Mouse (Mus musculus): ENCODE measurements at regions not wholly inside any gene's neighbourhood (a gene's known extent, or its start where the extent isn't known, plus 50 kb on each side); places are given as distances from the start of the nearest gene placed in this dataset.

- H3K9me3 ChIP-seq (ENCODE audit: control insufficient read depth, low read length): no peaks in the 10 kb centered on the region
- H3K4me1 ChIP-seq (ENCODE audit: control insufficient read depth): no peaks in the 10 kb centered on the region
- H3K36me3 ChIP-seq (ENCODE audit: control insufficient read depth): no peaks in the 10 kb centered on the region
- no peak overlapping the region for H3K4me3 ChIP-seq (replicated peaks)
- no peaks in the 10 kb centered on the region; the same call in 1 of the 2 replicates for H3K27me3 ChIP-seq (ENCODE audit: control insufficient read depth)
- TF ChIP-seq TAL1 (IDR thresholded peaks at IDR 0.05; ENCODE audit: low read length): no peak
These were observed 85.2 kb upstream of the Atp6ap2 start for GRCm38 (mm10) chrX:12502364-12502763.

DNA sequence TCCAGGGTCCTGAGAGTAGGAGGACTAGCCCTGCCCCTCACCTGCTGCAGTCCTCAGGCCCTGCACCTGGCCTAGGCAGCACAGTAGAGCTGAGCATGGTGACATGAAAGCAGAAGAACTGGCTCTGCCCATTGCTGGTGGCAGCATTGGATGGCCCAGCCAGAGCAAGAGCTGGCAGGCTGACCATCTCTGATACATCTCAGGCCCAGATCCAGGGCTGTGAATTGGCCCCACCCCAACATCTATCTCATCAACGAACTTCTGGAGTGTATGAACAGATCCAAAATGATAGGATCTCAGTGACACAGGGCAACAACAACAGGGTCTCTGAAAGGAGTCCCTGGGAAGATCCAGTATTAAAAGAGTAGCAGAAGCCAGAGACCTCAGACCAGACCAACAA, 84.0 kb upstream of the Atp6ap2 start:
- Histone ChIP-seq H3K9me3 (ENCODE audit: control insufficient read depth, low read length) (no peaks in the 10 kb centered on the region), H3K4me3 (replicated peaks) (no peak overlapping the region)

DNA sequence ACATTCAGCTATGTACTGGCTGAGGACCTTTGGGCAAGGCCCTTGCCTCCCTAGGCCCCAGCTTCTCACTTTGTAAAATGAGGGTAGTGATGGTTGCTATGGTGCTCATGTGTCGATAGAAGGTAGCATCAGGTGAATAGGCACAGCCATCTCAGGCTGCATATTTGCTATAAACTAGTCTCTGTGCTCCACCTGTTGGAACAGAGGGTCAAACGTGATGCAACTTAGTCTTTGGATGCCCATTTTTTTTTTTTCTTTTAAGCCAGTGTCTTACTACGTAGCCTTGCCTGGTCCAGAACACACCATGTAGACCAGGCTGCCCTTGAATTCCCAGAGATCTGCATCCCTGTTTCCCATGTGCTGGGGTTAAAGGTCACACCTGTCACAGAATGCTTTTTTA, 76.5 kb upstream of the Atp6ap2 start:
- Histone ChIP-seq H3K9me3 (ENCODE audit: control insufficient read depth, low read length) (no peaks in the 10 kb centered on the region), H3K4me3 (replicated peaks) (no peak overlapping the region), H3K4me1 (ENCODE audit: control insufficient read depth) (no peaks in the 10 kb centered on the region), H3K27me3 (ENCODE audit: control insufficient read depth) (no peaks in the 10 kb centered on the region), H3K36me3 (ENCODE audit: control insufficient read depth) (no peaks in the 10 kb centered on the region)
- TF ChIP-seq GATA1 (IDR thresholded peaks at IDR 0.05; ENCODE audit: low read length): no peak
- TF ChIP-seq TAL1 (IDR thresholded peaks at IDR 0.05; ENCODE audit: low read length): no peak

More for the DNA sequence above, 84.0 kb upstream of the Atp6ap2 start:
- TF ChIP-seq GATA1 (IDR thresholded peaks at IDR 0.05; ENCODE audit: low read length) (no peak), TAL1 (IDR thresholded peaks at IDR 0.05; ENCODE audit: low read length) (no peak)
- Histone ChIP-seq H3K36me3 (ENCODE audit: control insufficient read depth) (no peaks in the 10 kb centered on the region), H3K27me3 (ENCODE audit: control insufficient read depth) (no peaks in the 10 kb centered on the region; the same call in 1 of the 2 replicates), H3K4me1 (ENCODE audit: control insufficient read depth) (no peaks in the 10 kb centered on the region)

- Histone ChIP-seq H3K9me3 (ENCODE audit: control insufficient read depth, low read length) (no peaks in the 10 kb centered on the region), H3K4me3 (replicated peaks) (no peak overlapping the region), H3K36me3 (ENCODE audit: control insufficient read depth) (no peaks in the 10 kb centered on the region), H3K27me3 (ENCODE audit: control insufficient read depth) (no peaks in the 10 kb centered on the region), H3K4me1 (ENCODE audit: control insufficient read depth) (no peaks in the 10 kb centered on the region)
- TF ChIP-seq TAL1 (IDR thresholded peaks at IDR 0.05; ENCODE audit: low read length) (no peak), GATA1 (IDR thresholded peaks at IDR 0.05; ENCODE audit: low read length) (no peak)
These were observed 62.6 kb upstream of the Atp6ap2 start for GRCm38 (mm10) chrX:12525044-12525443.

GRCm38 (mm10) chrX:12530406-12531311, 56.9 kb upstream of the Atp6ap2 start:
- TF ChIP-seq GATA1 (IDR thresholded peaks at IDR 0.05; ENCODE audit: low read length): no peak
- no peak for TF ChIP-seq TAL1 (IDR thresholded peaks at IDR 0.05; ENCODE audit: low read length)
- Histone ChIP-seq H3K36me3 (ENCODE audit: control insufficient read depth) (no peaks in the 10 kb centered on the region), H3K9me3 (ENCODE audit: control insufficient read depth, low read length) (no peaks in the 10 kb centered on the region), H3K4me1 (ENCODE audit: control insufficient read depth) (no peaks in the 10 kb centered on the region), H3K27me3 (ENCODE audit: control insufficient read depth) (no peaks in the 10 kb centered on the region), H3K4me3 (replicated peaks) (no peak overlapping the region)

Data from erythroblast, embryonic 14.5 days (primary cell).